Mouse (Mus musculus): ENCODE measurements around the gene 5730409E04Rik.

Gene 5730409E04Rik

DNA sequence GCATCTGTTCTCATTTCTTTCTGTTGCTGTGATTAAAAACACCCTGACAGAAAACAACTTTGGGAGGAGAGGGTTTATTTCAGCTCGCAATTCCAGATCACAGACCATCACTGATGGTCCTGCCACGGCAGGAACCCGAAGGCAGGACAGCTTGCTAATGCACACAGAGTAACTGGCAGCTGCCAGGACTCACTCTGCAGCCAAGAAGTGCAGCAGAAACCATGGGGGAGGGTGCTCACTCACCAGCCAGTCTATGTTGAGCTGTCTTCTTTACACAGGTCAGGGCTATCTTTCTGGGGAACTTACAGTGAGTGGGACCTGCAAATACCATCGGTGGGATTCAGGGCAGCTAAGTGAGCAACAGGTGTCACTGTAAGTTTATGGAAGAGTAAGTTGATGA, 27.8 kb downstream of the 5730409E04Rik start:
- no peak for DNase-seq

DNA sequence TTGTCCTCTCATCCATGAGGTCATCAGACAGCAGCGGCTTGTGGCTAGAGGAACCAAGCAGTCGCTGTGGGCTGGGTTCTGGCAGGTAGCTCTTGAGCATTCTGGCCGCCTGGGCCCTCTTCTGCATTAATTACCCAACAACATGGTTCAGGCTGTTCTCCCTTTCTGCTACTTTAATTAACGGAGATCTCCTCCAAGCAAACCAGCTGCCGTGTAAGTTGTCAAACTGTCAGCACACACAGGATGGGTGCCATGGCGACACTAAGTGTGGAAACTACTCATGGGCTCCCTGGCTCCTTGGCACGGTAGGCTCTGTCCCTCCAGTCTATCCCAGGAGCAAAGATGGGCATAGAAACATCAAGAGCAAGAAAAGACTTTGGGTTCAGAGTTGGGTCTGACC, 29.7 kb downstream of the 5730409E04Rik start:
- no peak for DNase-seq

DNA sequence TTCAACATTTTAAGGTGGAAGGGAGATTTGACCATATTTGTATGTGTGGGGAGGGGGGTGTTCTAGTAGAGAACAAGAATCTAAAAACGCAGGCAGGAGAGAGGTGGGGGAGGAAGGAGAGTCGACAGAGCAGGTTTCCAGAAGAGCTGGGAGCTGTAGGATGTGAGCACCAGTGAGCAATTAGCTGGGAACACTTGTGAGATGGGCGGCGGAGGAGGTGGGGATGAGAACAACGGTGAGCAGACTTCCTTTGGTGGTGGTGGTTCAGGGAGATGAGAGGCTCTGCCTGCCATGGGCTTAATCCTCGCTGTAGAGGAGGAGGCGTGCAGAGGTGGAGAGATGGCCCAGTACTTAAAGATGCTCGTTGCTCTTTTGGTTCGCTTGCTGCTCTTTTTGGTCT, 32.3 kb downstream of the 5730409E04Rik start:
- DNase-seq = peak; percentile 25

DNA sequence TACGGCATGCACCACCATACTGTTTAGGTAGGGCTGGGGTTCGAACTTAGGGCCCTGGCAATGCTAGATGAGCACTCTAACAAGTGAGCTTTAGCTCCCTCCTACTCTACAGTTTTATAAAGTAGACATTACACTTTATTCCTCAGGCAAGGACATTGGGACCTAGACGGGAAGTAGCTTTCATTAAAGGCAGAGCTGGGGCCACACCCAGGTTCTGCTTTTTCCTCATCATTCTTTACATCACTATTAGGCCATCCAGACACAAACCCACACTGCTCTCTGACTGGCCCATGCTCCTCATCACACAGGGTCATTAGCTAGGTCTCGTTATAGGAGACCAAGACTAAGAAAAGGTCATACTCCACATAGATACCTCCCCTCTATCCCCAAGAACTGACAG, 34.2 kb downstream of the 5730409E04Rik start:
- DNase-seq = no peak

- DNase-seq = no peak
Measured at GRCm38 (mm10) chr4:126644333-126644963, 34.8 kb downstream of the 5730409E04Rik start.

GRCm38 (mm10) chr4:126647996-126648910, 38.6 kb downstream of the 5730409E04Rik start:
- no peak for DNase-seq

- DNase-seq = peak; percentile 20
Measured at GRCm38 (mm10) chr4:126653148-126653547, 43.5 kb downstream of the 5730409E04Rik start.

DNA sequence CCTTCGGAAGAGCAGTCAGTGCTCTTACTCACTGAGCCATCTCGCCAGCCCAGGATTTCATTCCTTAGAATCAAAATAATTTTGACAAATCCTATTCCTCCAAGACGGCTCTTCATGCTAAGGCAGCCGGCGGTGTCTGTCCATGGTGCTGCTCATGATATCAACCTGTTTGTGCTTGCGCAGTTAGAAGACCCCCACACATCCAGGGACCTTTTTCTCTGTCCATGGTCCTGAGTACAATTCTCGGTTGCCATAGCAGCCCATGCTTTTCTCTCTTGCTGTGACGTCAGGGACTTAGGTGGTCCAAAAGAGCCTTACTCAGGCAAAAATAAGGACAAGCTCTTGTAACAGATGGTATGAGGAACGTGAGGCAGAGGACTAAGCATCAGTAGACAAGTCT, 45.7 kb downstream of the 5730409E04Rik start:
- no peak for DNase-seq

DNA sequence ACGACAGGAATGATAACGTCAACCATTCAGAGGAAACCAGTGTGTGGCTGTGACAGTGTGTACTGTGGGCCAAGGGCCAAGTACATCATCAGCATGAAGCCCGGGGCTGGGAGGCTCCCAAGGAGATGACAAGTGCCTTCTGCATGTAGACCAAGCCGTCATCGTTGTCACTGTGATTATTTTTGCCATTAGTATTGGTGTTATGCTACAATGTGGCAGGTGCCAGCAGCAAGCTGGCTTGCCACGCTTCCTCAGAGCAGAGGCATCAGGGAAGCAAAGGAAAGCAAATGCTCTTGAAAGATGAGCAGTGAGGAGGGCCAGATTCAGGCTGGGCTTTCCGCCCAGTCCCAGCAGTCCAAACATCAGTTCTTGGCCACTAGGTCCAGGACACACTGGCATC, 51.6 kb downstream of the 5730409E04Rik start:
- DNase-seq = no peak

Data from right cerebral cortex, postnatal 14 days (tissue).